Mouse (Mus musculus) kidney, embryonic 14.5 days (tissue): Measurements from ENCODE around the gene Tspan6. TPM values are rescaled to one million over a fixed set of nuclear protein-coding genes. Genes with fewer than 3 reads are reported as not detected.

Experiments
- ATAC-seq: fragments of 200-750 bp; cut with Nextera tagmentation; 2 replicates; pipeline ENCODE4 v1.8.0; 2017; ENCODE audit warnings: moderate number of reproducible peaks, mild to moderate bottlenecking, moderate TSS enrichment, moderate library complexity; ENCODE audit not compliant: low FRiP score, low TSS enrichment
- H3K27ac ChIP-seq: fragments of 300-500 bp; sonication (generic); 2 replicates; pipeline ENCODE4 v1.5.1; 2014; ENCODE audit warnings: low read depth, mild to moderate bottlenecking, low read length, moderate library complexity, mixed read lengths
- H3K27me3 ChIP-seq: fragments of 300-500 bp; sonication (generic); 2 replicates; pipeline ENCODE4 v1.6.1; 2014; ENCODE audit warnings: mild to moderate bottlenecking, low read length; ENCODE audit not compliant: control insufficient read depth, insufficient read depth
- H3K36me3 ChIP-seq: fragments of 300-500 bp; sonication (generic); 2 replicates; pipeline ENCODE4 v1.6.1; 2014; ENCODE audit warnings: low read length, mixed read lengths; ENCODE audit not compliant: control insufficient read depth, insufficient read depth
- H3K4me1 ChIP-seq: fragments of 300-500 bp; sonication (generic); 2 replicates; pipeline ENCODE4 v1.6.1; 2014; ENCODE audit warnings: low read length, mixed read lengths; ENCODE audit not compliant: control insufficient read depth, insufficient read depth
- H3K4me2 ChIP-seq: fragments of 300-500 bp; sonication (generic); replicated peaks from 2 replicates; pipeline ENCODE4 v1.6.1; 2014; ENCODE audit warnings: low read depth, mild to moderate bottlenecking, low read length
- H3K4me3 ChIP-seq: fragments of 300-500 bp; sonication (generic); 2 replicates; pipeline ENCODE4 v1.5.1; 2014; ENCODE audit warnings: mild to moderate bottlenecking, low read length
- H3K9ac ChIP-seq: fragments of 300-500 bp; sonication (generic); 2 replicates; pipeline ENCODE4 v1.6.1; 2014; ENCODE audit warnings: low read depth, mild to moderate bottlenecking, low read length, moderate library complexity
- H3K9me3 ChIP-seq: fragments of 300-500 bp; sonication (generic); 2 replicates; pipeline ENCODE4 v1.6.1; 2016; ENCODE audit warnings: low read length; ENCODE audit not compliant: control insufficient read depth
- WGBS: fragments of 180-500 bp; shearing (Covaris S2); extraction: QIAGEN DNeasy Blood & Tissue Kit; methylation state at CpG from one replicate; pipeline ENCODE4 v1.1.7; 2014; 5-methylcytosine and 5-hydroxymethylcytosine counted together
- polyA plus RNA-seq: library from polyadenylated mRNA; unstranded; fragments of >200 nt; fragmentation: Nextera tagmentation; extraction: Ambion mirVana; gene quantifications from 2 replicates; pipeline ENCODE4 v1.2.1, GENCODE M21; 2014

The Tspan6 gene
- 203 and 238 TPM in 2 replicates for polyA plus RNA-seq

- peak; percentile 96 for ATAC-seq
- H3K27ac ChIP-seq, result no peak within 1 kb of the TSS
- peak within 1 kb of the TSS; percentile 58 for H3K4me3 ChIP-seq
- peak within 1 kb of the TSS; percentile 75 for H3K9ac ChIP-seq
- no peaks in the 10 kb centered on the region for H3K4me1 ChIP-seq
- no peaks in the 10 kb centered on the region for H3K9me3 ChIP-seq
- H3K36me3 ChIP-seq, result peaks cover 3% of the 10 kb centered on the region; the same call in 1 of the 2 replicates
- peak within 1 kb of the TSS; percentile 45 for H3K4me2 ChIP-seq
- no peaks in the 10 kb centered on the region for H3K27me3 ChIP-seq
- 28% methylated on average over 33 of the region's 33 CpGs for WGBS
Observed at GRCm38 (mm10) chrX:133898014-133898542, at the start of gene Tspan6. Tspan6 (minus strand) TSS chrX:133898429.

GRCm38 (mm10) chrX:133947427-133947826 lies 49.2 kb upstream of the Tspan6 start:
- Histone ChIP-seq H3K27ac (no peak overlapping the region), H3K4me2 (no peak overlapping the region), H3K9me3 (no peaks in the 10 kb centered on the region), H3K4me1 (no peaks in the 10 kb centered on the region), H3K4me3 (no peak overlapping the region), H3K9ac (no peak overlapping the region), H3K27me3 (no peaks in the 10 kb centered on the region; the same call in 1 of the 2 replicates), H3K36me3 (no peaks in the 10 kb centered on the region)
- 0 out of 2 replicates have a peak, but pooled peaks have one; percentile 57 for ATAC-seq
- WGBS, result 37% methylated on average over 3 of the region's 3 CpGs

GRCm38 (mm10) chrX:133939561-133939960 lies 41.3 kb upstream of the Tspan6 start:
- Histone ChIP-seq H3K4me3 (no peak overlapping the region), H3K27me3 (no peaks in the 10 kb centered on the region), H3K27ac (no peak overlapping the region), H3K36me3 (no peaks in the 10 kb centered on the region), H3K4me1 (no peaks in the 10 kb centered on the region), H3K9me3 (no peaks in the 10 kb centered on the region), H3K4me2 (no peak overlapping the region), H3K9ac (no peak overlapping the region)
- no peak for ATAC-seq
- 76% methylated on average over 1 of the region's 1 CpGs for WGBS

- Histone ChIP-seq H3K4me1 (no peaks in the 10 kb centered on the region), H3K27me3 (no peaks in the 10 kb centered on the region)
- no peak for ATAC-seq
Observed at GRCm38 (mm10) chrX:133936605-133937225, 38.5 kb upstream of the Tspan6 start.

GRCm38 (mm10) chrX:133931302-133932013 lies 33.2 kb upstream of the Tspan6 start:
- H3K9ac ChIP-seq, result no peak overlapping the region
- 59% methylated on average over 12 of the region's 12 CpGs for WGBS
- no peaks in the 10 kb centered on the region for H3K27me3 ChIP-seq
- no peaks in the 10 kb centered on the region for H3K4me1 ChIP-seq
- ATAC-seq, result 0 out of 2 replicates have a peak, but pooled peaks have one; percentile 20
- H3K27ac ChIP-seq, result no peak overlapping the region
- no peak overlapping the region for H3K4me2 ChIP-seq
- no peaks in the 10 kb centered on the region for H3K9me3 ChIP-seq
- H3K36me3 ChIP-seq, result no peaks in the 10 kb centered on the region
- H3K4me3 ChIP-seq, result no peak overlapping the region

More at GRCm38 (mm10) chrX:133936605-133937225, 38.5 kb upstream of the Tspan6 start:
- Histone ChIP-seq H3K27ac (no peak overlapping the region), H3K9me3 (no peaks in the 10 kb centered on the region), H3K9ac (no peak overlapping the region), H3K36me3 (no peaks in the 10 kb centered on the region), H3K4me3 (no peak overlapping the region), H3K4me2 (no peak overlapping the region)
- 87% methylated on average over 4 of the region's 4 CpGs for WGBS

- no peaks in the 10 kb centered on the region for H3K36me3 ChIP-seq
- H3K4me2 ChIP-seq, result no peak overlapping the region
- WGBS, result 76% methylated on average over 5 of the region's 5 CpGs
- H3K4me3 ChIP-seq, result no peak overlapping the region
- H3K9ac ChIP-seq, result no peak overlapping the region
- no peaks in the 10 kb centered on the region for H3K4me1 ChIP-seq
- ATAC-seq, result no peak
- no peaks in the 10 kb centered on the region; the same call in 1 of the 2 replicates for H3K27me3 ChIP-seq
- H3K27ac ChIP-seq, result no peak overlapping the region
- H3K9me3 ChIP-seq, result no peaks in the 10 kb centered on the region
Observed at GRCm38 (mm10) chrX:133926760-133927159, 28.5 kb upstream of the Tspan6 start.

- Histone ChIP-seq H3K4me3 (no peak overlapping the region), H3K27me3 (no peaks in the 10 kb centered on the region; the same call in 1 of the 2 replicates), H3K27ac (no peak overlapping the region), H3K4me1 (no peaks in the 10 kb centered on the region), H3K9ac (no peak overlapping the region), H3K36me3 (no peaks in the 10 kb centered on the region), H3K9me3 (no peaks in the 10 kb centered on the region), H3K4me2 (no peak overlapping the region)
- ATAC-seq, result no peak
- 85% methylated on average over 4 of the region's 4 CpGs for WGBS
Observed at GRCm38 (mm10) chrX:133921187-133921586, 23.0 kb upstream of the Tspan6 start.

- Histone ChIP-seq H3K36me3 (no peaks in the 10 kb centered on the region), H3K27ac (no peak overlapping the region), H3K4me1 (no peaks in the 10 kb centered on the region), H3K4me2 (no peak overlapping the region), H3K9ac (no peak overlapping the region), H3K4me3 (no peak overlapping the region), H3K9me3 (no peaks in the 10 kb centered on the region), H3K27me3 (no peaks in the 10 kb centered on the region)
- ATAC-seq, result no peak
- WGBS, result 53% methylated on average over 7 of the region's 7 CpGs
Observed at GRCm38 (mm10) chrX:133914219-133914618, 16.0 kb upstream of the Tspan6 start.

GRCm38 (mm10) chrX:133913006-133913405 lies 14.8 kb upstream of the Tspan6 start:
- Histone ChIP-seq H3K27ac (no peak overlapping the region), H3K4me1 (no peaks in the 10 kb centered on the region), H3K4me2 (no peak overlapping the region), H3K9me3 (no peaks in the 10 kb centered on the region), H3K9ac (no peak overlapping the region), H3K4me3 (no peak overlapping the region), H3K27me3 (no peaks in the 10 kb centered on the region), H3K36me3 (no peaks in the 10 kb centered on the region)
- WGBS, result 80% methylated on average over 3 of the region's 3 CpGs
- no peak for ATAC-seq
